Mouse (Mus musculus) left cerebral cortex, postnatal 10 days (tissue): Measurements from ENCODE around the gene Gabarap. TPM values are rescaled to one million over a fixed set of nuclear protein-coding genes. Genes with fewer than 3 reads are reported as not detected.
A peak's percentile ranks its signal among the peaks of the same experiment; 100 is the strongest.

ENCODE experiments used
- DNase-seq, 2 experiments: peaks; one replicate each; pipeline ENCODE4 v3.0.0; 2021 to 2022; ENCODE audit warnings: low spot score in 2 of 2, mixed read lengths in 1 of 2; ENCODE audit errors: extremely low spot score in 1 of 2
- intact Hi-C: fragments of 180-260 bp; cut with DNase I; formaldehyde crosslinking; loops from one replicate; pipeline ENCODE4 v1.15.1; 2025
- total RNA-seq, 2 experiments: library from RNA; stranded (reverse); gene quantifications; 2 replicates each; pipeline ENCODE4 v1.2.3; 2021

Gabarap gene
- total RNA-seq, 2 experiments from 2014 or later, result 252 to 266 TPM

DNA sequence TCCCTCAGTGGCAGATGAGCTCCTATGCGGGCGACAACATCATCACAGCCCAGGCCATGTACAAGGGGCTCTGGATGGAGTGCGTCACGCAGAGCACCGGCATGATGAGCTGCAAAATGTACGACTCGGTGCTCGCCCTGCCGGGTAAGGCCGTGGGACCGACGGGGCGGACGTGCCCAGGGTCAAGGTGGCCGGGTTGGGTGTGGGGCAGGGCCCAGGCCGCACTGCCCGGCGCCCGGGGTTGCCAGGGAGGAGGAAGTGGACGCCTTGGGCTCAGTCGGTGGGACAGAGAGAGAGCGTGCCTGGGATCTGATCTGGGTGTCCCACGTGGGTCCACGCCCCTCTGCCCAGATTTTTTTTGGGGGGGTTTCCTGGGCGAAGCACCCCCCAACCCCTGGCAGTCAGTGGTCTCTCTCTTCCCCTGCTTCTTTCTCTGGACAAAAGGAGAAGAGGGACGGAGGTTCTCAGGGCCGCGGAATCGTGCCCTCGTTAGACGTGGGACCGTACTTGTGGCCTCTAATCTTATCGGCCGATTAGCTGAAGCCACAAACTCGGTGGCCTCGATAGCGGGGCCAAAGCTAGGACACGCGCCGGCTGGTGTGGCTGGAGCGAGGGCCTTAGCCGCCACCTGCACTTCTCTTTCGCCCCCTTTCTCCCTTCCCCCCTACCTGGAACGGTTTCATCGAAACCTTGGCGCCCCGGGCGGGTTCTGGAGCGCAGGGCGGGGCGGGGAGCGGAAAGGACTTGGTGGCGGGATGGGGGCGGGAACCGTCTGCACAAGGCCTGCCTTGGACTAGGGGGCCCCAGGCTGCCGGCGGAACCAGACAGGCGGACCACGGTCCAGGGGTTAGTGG, 24.7 kb upstream of the Gabarap start:
- intact Hi-C loops, result no loop called here
- DNase-seq, result no peak

DNA sequence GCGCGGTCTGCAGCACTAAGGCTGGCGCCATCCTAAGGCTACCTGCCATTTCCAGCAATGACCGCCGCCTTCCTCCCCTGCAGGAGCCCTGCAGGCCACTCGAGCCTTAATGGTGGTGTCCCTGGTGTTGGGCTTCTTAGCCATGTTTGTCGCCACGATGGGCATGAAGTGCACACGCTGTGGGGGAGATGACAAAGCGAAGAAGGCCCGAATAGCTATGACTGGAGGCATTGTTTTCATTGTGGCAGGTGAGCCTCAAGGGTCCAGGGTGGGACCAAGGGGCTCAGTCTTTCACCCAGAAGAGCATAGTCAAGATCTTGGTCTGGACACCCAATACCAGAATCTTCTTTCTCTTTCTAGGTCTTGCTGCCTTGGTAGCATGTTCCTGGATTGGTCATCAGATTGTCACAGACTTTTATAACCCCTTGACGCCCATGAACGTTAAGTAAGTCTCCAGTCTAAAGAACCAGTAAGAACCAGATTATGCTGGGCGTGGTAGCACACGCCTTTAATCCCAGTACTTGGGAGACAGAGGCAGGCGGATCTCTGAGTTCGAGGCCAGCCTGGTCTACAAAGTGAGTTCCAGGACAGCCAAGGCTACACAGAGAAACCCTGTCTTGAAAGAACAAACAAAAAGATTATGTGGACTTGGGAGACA, 24.0 kb upstream of the Gabarap start:
- intact Hi-C loops, result no loop called here
- no peak for DNase-seq

- intact Hi-C loops, result no loop called here
- no peak for DNase-seq
Observed at GRCm38 (mm10) chr11:69968793-69969192, 22.1 kb upstream of the Gabarap start.

- intact Hi-C loops, result no loop called here
- DNase-seq, result no peak
Observed at GRCm38 (mm10) chr11:69970222-69970621, 20.7 kb upstream of the Gabarap start.

DNA sequence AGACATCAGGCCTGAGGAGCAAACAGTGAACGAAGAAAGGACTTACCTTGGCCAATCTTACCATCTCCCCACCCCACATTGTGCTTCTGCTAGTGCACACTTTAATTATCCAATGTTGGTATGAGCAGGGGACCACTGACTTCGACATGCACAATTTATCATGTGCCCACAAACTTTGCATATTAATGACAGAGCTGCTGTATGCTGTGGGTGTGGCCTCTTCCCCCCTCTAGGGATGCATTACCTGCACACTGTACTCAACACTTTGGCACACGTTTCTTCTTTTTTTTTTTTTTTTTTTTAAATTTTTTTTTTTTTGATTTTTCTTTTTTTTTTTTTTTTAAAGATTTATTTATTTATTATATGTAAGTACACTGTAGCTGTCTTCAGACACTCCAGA, 20.2 kb upstream of the Gabarap start:
- no peak for DNase-seq

DNA sequence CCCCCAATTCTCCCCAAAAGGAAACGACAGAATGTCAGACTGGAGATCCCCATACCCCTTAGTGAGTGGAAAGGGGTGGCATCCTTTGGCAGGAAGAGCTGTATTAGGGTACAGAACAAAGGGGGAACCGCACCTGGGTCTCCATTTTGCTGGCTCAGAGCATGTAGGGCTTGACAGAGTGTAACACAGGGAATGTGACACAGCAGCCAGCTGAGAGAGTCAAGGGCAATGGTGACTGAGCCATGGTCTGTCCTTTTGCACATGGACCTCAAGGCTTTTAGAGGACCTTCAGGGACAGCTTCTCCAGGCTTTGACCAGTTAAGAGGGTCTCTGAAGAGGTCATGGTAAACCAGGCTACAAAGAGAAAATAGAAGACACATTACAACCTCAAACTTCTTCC, 16.0 kb upstream of the Gabarap start:
- intact Hi-C loops, result no loop called here

More for the DNA sequence above, 20.2 kb upstream of the Gabarap start:
- intact Hi-C loops, result no loop called here

GRCm38 (mm10) chr11:69976271-69976670, 14.7 kb upstream of the Gabarap start:
- no peak for DNase-seq
- intact Hi-C loops, result no loop called here

More for the DNA sequence above, 16.0 kb upstream of the Gabarap start:
- DNase-seq, result no peak

DNA sequence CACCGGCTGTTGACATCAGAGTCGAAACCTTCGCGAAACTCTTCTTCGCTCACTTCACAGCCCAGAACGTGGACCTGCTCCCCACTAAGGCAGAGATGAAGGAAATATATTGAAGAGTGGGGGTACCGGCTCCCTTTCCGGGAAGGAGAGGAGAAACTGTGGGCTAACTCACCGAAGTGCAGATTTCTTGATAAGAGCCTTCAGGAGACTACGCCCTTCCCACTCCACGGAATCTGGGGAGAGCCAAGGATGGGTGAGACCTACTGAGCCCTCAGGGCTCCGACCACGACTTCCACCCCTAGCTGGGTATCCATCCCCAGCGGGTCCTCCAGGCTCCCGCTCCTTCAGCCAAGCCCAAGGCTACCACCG, 11.1 kb upstream of the Gabarap start:
- DNase-seq, result no peak
- intact Hi-C loops, result no loop called here

DNA sequence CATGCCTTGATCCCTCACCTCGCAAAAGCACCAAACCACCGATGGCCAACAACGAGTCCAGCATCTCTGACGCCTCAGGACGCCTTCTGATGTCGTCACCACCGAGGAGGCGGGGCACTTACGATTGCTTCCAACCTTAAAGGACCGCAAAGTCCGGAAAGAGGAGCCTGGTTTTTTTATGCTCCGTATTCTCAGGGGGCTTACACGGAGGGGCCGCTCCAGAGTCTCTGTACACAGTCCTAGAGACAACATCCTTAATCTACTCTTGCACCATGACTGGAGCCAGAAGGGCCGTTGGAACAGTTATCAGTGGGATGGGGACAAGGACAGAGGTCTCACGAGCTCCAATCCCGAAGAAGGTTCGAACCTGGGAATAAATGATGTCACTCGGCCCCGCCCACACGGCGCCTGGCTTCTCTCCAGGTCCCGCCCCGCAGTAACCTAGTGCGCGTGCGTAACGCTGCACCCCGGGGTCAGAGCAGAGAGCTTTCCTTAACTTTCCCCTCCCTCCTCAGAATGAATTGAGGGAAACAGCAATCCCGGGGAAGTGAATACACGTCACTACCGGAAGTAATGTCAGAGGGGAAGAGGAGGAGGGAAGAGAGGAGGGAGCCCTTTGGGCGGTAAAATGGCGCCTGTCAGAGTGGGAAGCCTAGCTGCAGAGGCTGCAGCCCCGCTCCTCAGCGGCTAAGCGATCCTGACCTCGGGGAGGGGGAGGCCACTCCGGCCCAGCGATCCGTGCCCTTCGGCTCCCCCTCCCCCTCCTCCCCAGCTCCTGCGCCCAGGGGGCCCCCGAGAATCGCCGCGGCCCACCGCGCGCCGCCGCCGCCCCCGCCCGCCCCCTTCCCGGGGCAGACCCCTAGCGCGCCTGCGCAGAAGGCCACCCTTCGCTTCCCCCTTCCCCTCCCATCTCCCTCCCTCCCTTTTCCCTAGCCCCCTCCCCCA, 10.5 kb upstream of the Gabarap start:
- intact Hi-C loops, result no loop called here
- DNase-seq, result peak; percentile 96 to 98

- intact Hi-C loops, result no loop called here
- DNase-seq, result no peak
Observed at GRCm38 (mm10) chr11:69981141-69981762, 9.7 kb upstream of the Gabarap start, which contains the start of gene Ctdnep1. Gene Ctdnep1 (plus strand): TSS chr11:69981156.

DNA sequence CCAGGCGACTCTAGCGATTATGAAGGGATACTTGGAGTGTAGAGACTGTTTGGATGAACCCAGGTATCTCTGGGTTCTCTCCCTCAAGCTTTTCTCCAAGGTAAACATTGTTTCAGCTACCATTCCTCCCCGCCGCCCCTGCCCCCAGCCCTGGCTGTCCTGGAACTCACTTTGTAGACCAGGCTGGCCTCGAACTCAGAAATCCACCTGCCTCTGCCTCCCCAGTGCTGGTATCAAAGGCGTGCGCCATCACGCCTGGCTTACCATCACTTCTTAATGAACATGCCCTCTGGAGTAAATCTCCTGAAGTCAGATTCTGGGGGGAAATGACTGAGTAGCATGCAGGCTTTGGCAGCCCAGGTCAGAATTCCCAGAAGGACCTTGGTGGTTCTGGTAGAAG, 8.7 kb upstream of the Gabarap start, which contains the start of gene Elp5:
Gene Elp5 (minus strand): TSS at position 293 of the 400 bp plus-strand sequence.
- DNase-seq, result no peak
- intact Hi-C loops, result no loop called here

GRCm38 (mm10) chr11:69982877-69983276, 8.1 kb upstream of the Gabarap start:
- intact Hi-C loops, result no loop called here
- DNase-seq, result no peak

GRCm38 (mm10) chr11:69983377-69983776, 7.6 kb upstream of the Gabarap start:
- DNase-seq, result no peak
- intact Hi-C loops, result no loop called here

DNA sequence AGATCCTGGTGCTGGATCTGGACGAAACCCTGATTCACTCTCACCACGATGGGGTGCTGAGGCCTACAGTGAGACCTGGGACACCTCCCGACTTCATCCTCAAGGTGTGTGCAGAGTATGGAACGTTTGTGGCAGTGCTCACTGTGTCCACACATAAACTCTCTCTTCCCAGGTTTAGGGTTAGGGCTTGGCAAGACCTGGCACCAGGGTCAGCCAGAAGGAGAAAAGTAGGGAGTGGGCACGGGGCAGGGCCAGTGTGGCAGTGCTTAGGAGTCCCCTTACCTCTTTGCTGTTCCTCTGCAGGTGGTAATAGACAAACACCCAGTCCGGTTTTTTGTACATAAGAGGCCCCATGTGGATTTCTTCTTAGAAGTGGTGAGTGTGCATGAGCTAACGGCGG, 6.5 kb upstream of the Gabarap start:
- intact Hi-C loops, result no loop called here
- no peak for DNase-seq

DNA sequence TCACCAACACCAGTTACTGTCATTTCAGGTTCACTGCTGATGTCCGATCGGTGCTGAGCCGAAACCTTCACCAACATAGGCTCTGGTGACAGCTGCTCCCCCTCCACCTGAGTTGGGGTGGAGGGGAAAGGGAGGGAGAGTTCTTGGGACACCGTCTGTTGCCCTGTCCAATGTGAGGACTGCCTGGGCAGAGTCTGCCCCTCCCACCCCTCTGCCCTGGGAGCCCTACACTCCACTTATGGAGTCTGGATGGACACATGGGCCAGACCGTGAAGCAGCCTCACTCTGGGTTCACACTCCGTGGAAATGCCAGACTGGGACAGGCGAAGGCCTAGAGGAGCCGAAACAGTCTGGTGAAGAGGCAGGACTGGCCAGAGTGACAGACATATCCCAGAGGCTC, 994 bp upstream of the Gabarap start:
- DNase-seq, result no peak
- intact Hi-C loops, result no loop called here

DNA sequence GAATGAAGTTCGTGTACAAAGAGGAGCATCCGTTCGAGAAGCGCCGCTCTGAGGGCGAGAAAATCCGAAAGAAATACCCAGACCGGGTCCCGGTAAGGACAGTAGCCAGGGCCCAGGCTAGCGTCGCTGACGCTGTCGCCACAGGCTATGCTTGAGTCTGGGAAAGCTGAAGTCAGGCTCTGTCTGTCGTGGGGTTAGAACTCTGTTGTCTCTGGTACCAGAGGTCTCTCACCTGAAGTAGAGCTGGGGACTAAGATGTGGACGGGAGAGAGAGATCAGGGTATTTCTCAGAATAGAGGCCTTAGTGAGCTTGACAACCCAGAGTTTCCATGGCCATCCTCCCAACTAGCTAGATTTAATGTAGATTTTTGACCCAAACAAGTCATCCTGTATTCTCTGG, 768 bp downstream of the Gabarap start:
- no peak for DNase-seq
- intact Hi-C loops, result no loop called here

- intact Hi-C loops, result no loop called here
- no peak for DNase-seq
Observed at GRCm38 (mm10) chr11:69992396-69992795, 1.5 kb downstream of the Gabarap start.

DNA sequence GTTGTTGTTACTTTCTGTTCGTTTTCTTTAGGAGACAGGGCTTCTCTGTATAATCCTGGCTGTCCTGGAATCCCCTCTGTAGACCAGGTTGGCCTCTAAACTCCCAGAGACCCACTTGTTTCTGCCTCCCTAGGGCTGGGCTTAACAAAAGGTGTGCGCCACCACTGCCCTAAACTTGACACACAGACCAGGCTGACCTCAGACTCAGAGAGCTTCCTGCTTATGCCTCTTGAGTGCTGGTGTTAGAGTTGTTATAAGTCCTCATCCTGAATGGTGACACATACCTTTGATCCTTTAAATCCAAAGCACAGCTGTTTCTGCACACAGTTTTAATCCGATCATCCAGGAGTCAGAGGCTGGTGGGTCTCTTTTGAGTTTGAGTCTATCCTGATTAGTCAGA, 2.0 kb downstream of the Gabarap start:
- intact Hi-C loops, result no loop called here
- DNase-seq, result no peak
